In the genomic region with DNA sequence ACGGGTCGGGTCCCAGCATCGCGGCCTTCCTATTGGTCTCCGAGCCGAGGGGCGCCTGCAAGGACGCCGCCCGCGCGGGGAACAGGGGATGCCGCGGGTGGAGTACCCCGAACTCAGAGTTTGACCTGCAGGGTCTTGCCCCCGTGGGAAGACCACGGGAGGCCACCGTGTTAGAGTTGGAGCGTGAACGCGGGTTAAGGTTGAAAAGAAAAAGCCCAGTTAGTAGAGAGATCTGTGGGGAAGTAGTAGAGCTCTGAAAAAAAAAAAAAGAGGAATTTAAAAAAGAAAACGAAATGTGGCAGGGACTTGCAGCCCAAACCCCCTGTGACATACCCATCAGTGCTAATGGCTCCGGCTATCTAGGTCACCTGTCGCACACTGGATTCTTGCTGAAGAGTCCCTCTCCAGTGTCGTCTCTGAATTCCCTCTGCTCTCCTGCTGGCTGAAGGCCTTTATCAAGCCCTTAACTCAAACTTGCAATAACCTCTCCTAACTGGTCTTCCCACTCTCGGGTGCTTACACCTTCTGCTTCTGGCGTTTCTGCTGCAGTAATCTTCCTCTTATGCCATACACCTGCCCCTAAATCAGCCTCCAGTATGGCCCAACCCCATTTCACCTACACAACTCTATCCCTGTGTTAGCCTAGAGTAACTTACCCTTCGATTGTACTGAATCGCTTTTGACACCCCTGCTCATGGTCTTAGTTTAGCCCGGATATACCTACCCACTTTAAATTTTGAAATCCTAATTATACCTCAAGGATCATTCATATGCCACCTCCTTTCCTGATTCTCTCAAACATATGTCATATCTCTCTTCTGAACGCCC, we compare ENCODE assay signal across 8 mouse cellular contexts. TPM values are rescaled to one million over a fixed set of nuclear protein-coding genes. Genes with fewer than 3 reads are reported as not detected.
DNase-seq lines count a peak whose midpoint lies in the region; ATAC-seq and TF ChIP-seq lines count a peak whose summit lies in the region.

No protein-coding gene starts in this region.

- ATAC-seq in hindbrain, embryonic 12.5 days (ENCODE audit: low FRiP score): peak; percentile 12
- ATAC-seq in megakaryocyte-erythroid progenitor cell, adult 5-6 weeks (replicated peaks; ENCODE audit: low FRiP score, low TSS enrichment, poor library complexity, severe bottlenecking): peak; percentile 32; the same call in 1 of the 2 replicates

- DNase-seq in layer of hippocampus, adult 2 months (ENCODE audit: low spot score in 2 of 2): no peak
- DNase-seq in layer of hippocampus, postnatal 25 days (ENCODE audit: extremely low spot score in 1 of 2, low spot score in 1 of 2): no peak
- peak; percentile 28 for DNase-seq in c-Kit-positive CD71-positive TER-119-negative erythroid progenitor cells, embryonic 14.5 days (ENCODE audit: low read depth)
- no peak for DNase-seq in spleen, postnatal 36 days (ENCODE audit: low spot score in 2 of 2)
- DNase-seq in thymus, postnatal 0 days (ENCODE audit: low spot score): no peak
- no peak for DNase-seq in adipocyte (ENCODE audit: low spot score)

- peaks cover 4% of the 10 kb centered on the region for H3K36me3 ChIP-seq in hindbrain, embryonic 12.5 days

- peak overlapping the region; percentile 96 for H3K27ac ChIP-seq in layer of hippocampus, adult 2 months
- H3K27ac ChIP-seq in hindbrain, embryonic 12.5 days: peak overlapping the region; percentile 85

- H3K9me3 ChIP-seq in hindbrain, embryonic 12.5 days (replicated peaks): no peaks in the 10 kb centered on the region

- TF ChIP-seq CTCF in layer of hippocampus, adult 2 months (conservative IDR thresholded peaks at IDR 0.05): peak; percentile 16; the same call in 1 of the 2 replicates

- H3K9ac ChIP-seq in hindbrain, embryonic 12.5 days: peak overlapping the region; percentile 97

- WGBS in hindbrain, embryonic 12.5 days: 13% methylated on average over 31 of the region's 31 CpGs

- H3K27me3 ChIP-seq in hindbrain, embryonic 12.5 days: no peaks in the 10 kb centered on the region

- peak overlapping the region; percentile 98 for H3K4me3 ChIP-seq in layer of hippocampus, adult 2 months
- peak overlapping the region; percentile 79 for H3K4me3 ChIP-seq in hindbrain, embryonic 12.5 days

- H3K4me2 ChIP-seq in hindbrain, embryonic 12.5 days (replicated peaks): peak overlapping the region; percentile 75

- H3K4me1 ChIP-seq in hindbrain, embryonic 12.5 days: peaks cover 36% of the 10 kb centered on the region

RNA-seq across cellular contexts. Expression of a gene that starts 0.6 kb away (rescaled TPM):
- 100 to 1,000 TPM; 101 to 103 TPM for total RNA-seq in layer of hippocampus, adult 2 months (2021)
- total RNA-seq in layer of hippocampus, postnatal 25 days (2021): 100 to 1,000 TPM; 135 to 145 TPM
- 185 and 192 TPM in 2 replicates for polyA plus RNA-seq in hindbrain, embryonic 12.5 days (2016; fragmentation: Nextera tagmentation; extraction: Ambion mirVana)
- total RNA-seq in megakaryocyte-erythroid progenitor cell, adult 5-6 weeks (2014; fragmentation: Nextera tagmentation): 28.3 and 49.1 TPM in 2 replicates
- 27.7 and 34.4 TPM in 2 replicates for total RNA-seq in megakaryocyte-erythroid progenitor cell, adult 5-6 weeks (2017)
- 61.6 and 62.3 TPM in 2 replicates for polyA plus RNA-seq in thymus, postnatal 0 days (2015; fragmentation: Nextera tagmentation; extraction: Ambion mirVana)
